Mouse (Mus musculus) hindbrain, embryonic 11.5 days (tissue): ENCODE data around the gene Ptprd. TPM values are rescaled to one million over a fixed set of nuclear protein-coding genes. Genes with fewer than 3 reads are reported as not detected.

Source experiments
- ATAC-seq: fragments of 200-750 bp; cut with Nextera tagmentation; 2 replicates; pipeline ENCODE4 v1.8.0; 2017; ENCODE audit warnings: mild to moderate bottlenecking, moderate TSS enrichment, moderate library complexity; ENCODE audit not compliant: low FRiP score
- DNase-seq: peaks from one replicate; pipeline ENCODE4 v3.0.0-alpha.2; 2015; ENCODE audit warnings: low spot score
- H3K27ac ChIP-seq: fragments of 300-500 bp; sonication (generic); 2 replicates; pipeline ENCODE4 v1.5.1; 2014; ENCODE audit warnings: mild to moderate bottlenecking, low read depth, low read length
- H3K27me3 ChIP-seq: fragments of 300-500 bp; sonication (generic); 2 replicates; pipeline ENCODE4 v1.6.1; 2014; ENCODE audit warnings: mild to moderate bottlenecking, low read length, moderate library complexity, mixed read lengths; ENCODE audit not compliant: control insufficient read depth, insufficient read depth
- H3K36me3 ChIP-seq: fragments of 300-500 bp; sonication (generic); 2 replicates; pipeline ENCODE4 v1.6.1; 2014; ENCODE audit warnings: mild to moderate bottlenecking, low read length, moderate library complexity, mixed read lengths; ENCODE audit not compliant: control insufficient read depth, insufficient read depth
- H3K4me1 ChIP-seq: fragments of 300-500 bp; sonication (generic); replicated peaks from 2 replicates; pipeline ENCODE4 v1.6.1; 2014; ENCODE audit warnings: low read length, mixed read lengths; ENCODE audit not compliant: control insufficient read depth, insufficient read depth
- H3K4me2 ChIP-seq: fragments of 300-500 bp; sonication (generic); replicated peaks from 2 replicates; pipeline ENCODE4 v1.6.1; 2014; ENCODE audit warnings: mild to moderate bottlenecking, low read depth, low read length
- H3K4me3 ChIP-seq: fragments of 300-500 bp; sonication (generic); 2 replicates; pipeline ENCODE4 v1.5.1; 2014; ENCODE audit warnings: low read depth, low read length
- H3K9ac ChIP-seq: fragments of 300-500 bp; sonication (generic); 2 replicates; pipeline ENCODE4 v1.6.1; 2014; ENCODE audit warnings: low read depth, low read length
- H3K9me3 ChIP-seq: fragments of 300-500 bp; sonication (generic); 2 replicates; pipeline ENCODE4 v1.6.1; 2016; ENCODE audit warnings: low read length; ENCODE audit not compliant: control insufficient read depth
- WGBS: fragments of 180-500 bp; shearing (Covaris S2); extraction: QIAGEN DNeasy Blood & Tissue Kit; methylation state at CpG from one replicate; pipeline ENCODE4 v1.1.7; 2014; 5-methylcytosine and 5-hydroxymethylcytosine counted together
- polyA plus RNA-seq: library from polyadenylated mRNA; unstranded; fragments of >200 nt; fragmentation: Nextera tagmentation; extraction: Ambion mirVana; gene quantifications from 2 replicates; pipeline ENCODE4 v1.2.1, GENCODE M21; 2014

Ptprd gene
- polyA plus RNA-seq, 1 experiment from 2014 or later = 31.7 TPM

GRCm38 (mm10) chr4:77238144-77238543, 973.6 kb downstream of the Ptprd start:
- Histone ChIP-seq H3K4me3 (no peak overlapping the region), H3K36me3 (no peaks in the 10 kb centered on the region), H3K27me3 (no peaks in the 10 kb centered on the region), H3K4me1 (no peaks in the 10 kb centered on the region), H3K9ac (no peak overlapping the region), H3K4me2 (no peak overlapping the region), H3K9me3 (no peaks in the 10 kb centered on the region), H3K27ac (no peak overlapping the region)
- 58% methylated on average over 1 of the region's 1 CpGs for WGBS
- DNase-seq (no peak), ATAC-seq (no peak)

GRCm38 (mm10) chr4:77233243-77233642, 978.5 kb downstream of the Ptprd start:
- Histone ChIP-seq H3K4me3 (no peak overlapping the region), H3K36me3 (no peaks in the 10 kb centered on the region), H3K4me2 (no peak overlapping the region), H3K4me1 (no peaks in the 10 kb centered on the region), H3K9me3 (no peaks in the 10 kb centered on the region), H3K9ac (no peak overlapping the region), H3K27ac (no peak overlapping the region), H3K27me3 (no peaks in the 10 kb centered on the region)
- WGBS = 67% methylated on average over 2 of the region's 2 CpGs
- DNase-seq (no peak), ATAC-seq (no peak)

- WGBS = 89% methylated on average over 8 of the region's 8 CpGs
- Histone ChIP-seq H3K4me3 (no peak overlapping the region), H3K9me3 (no peaks in the 10 kb centered on the region), H3K27ac (no peak overlapping the region), H3K36me3 (no peaks in the 10 kb centered on the region), H3K4me2 (no peak overlapping the region), H3K9ac (no peak overlapping the region), H3K27me3 (no peaks in the 10 kb centered on the region), H3K4me1 (no peaks in the 10 kb centered on the region)
- DNase-seq (no peak), ATAC-seq (no peak)
Observed at GRCm38 (mm10) chr4:77168866-77169265, 1042.9 kb downstream of the Ptprd start.

GRCm38 (mm10) chr4:77157601-77158000, 1054.2 kb downstream of the Ptprd start:
- Histone ChIP-seq H3K4me2 (no peak overlapping the region), H3K4me3 (no peak overlapping the region), H3K36me3 (no peaks in the 10 kb centered on the region), H3K4me1 (no peaks in the 10 kb centered on the region), H3K27me3 (no peaks in the 10 kb centered on the region), H3K27ac (no peak overlapping the region), H3K9me3 (no peaks in the 10 kb centered on the region), H3K9ac (no peak overlapping the region)
- no peak for ATAC-seq
- WGBS = 90% methylated on average over 3 of the region's 3 CpGs
- no peak for DNase-seq

- ATAC-seq = no peak
- 86% methylated on average over 2 of the region's 2 CpGs for WGBS
- no peaks in the 10 kb centered on the region for H3K4me1 ChIP-seq
Observed at GRCm38 (mm10) chr4:77155561-77155960, 1056.2 kb downstream of the Ptprd start.

GRCm38 (mm10) chr4:77155037-77155436, 1056.7 kb downstream of the Ptprd start:
- WGBS = 95% methylated on average over 1 of the region's 1 CpGs

More at GRCm38 (mm10) chr4:77155561-77155960, 1056.2 kb downstream of the Ptprd start:
- H3K4me3 ChIP-seq = no peak overlapping the region
- H3K27me3 ChIP-seq = no peaks in the 10 kb centered on the region
- no peaks in the 10 kb centered on the region for H3K9me3 ChIP-seq
- no peak overlapping the region for H3K27ac ChIP-seq
- DNase-seq = no peak
- no peak overlapping the region for H3K9ac ChIP-seq
- no peaks in the 10 kb centered on the region for H3K36me3 ChIP-seq
- H3K4me2 ChIP-seq = no peak overlapping the region

GRCm38 (mm10) chr4:77124852-77125251, 1086.9 kb downstream of the Ptprd start:
- ATAC-seq (no peak), DNase-seq (no peak)
- WGBS = 91% methylated on average over 2 of the region's 2 CpGs
- H3K36me3 ChIP-seq = no peaks in the 10 kb centered on the region
- no peak overlapping the region for H3K27ac ChIP-seq
- H3K4me3 ChIP-seq = no peak overlapping the region
- H3K4me1 ChIP-seq = no peaks in the 10 kb centered on the region
- H3K4me2 ChIP-seq = no peak overlapping the region
- no peaks in the 10 kb centered on the region for H3K9me3 ChIP-seq
- no peaks in the 10 kb centered on the region for H3K27me3 ChIP-seq
- H3K9ac ChIP-seq = no peak overlapping the region

More at GRCm38 (mm10) chr4:77155037-77155436, 1056.7 kb downstream of the Ptprd start:
- Histone ChIP-seq H3K9ac (no peak overlapping the region), H3K4me3 (no peak overlapping the region), H3K4me2 (no peak overlapping the region), H3K4me1 (no peaks in the 10 kb centered on the region), H3K9me3 (no peaks in the 10 kb centered on the region), H3K36me3 (no peaks in the 10 kb centered on the region), H3K27me3 (no peaks in the 10 kb centered on the region), H3K27ac (no peak overlapping the region)
- ATAC-seq = no peak
- no peak for DNase-seq

- Histone ChIP-seq H3K36me3 (no peaks in the 10 kb centered on the region), H3K9ac (no peak overlapping the region), H3K27me3 (no peaks in the 10 kb centered on the region), H3K4me3 (no peak overlapping the region), H3K9me3 (no peaks in the 10 kb centered on the region), H3K4me1 (no peaks in the 10 kb centered on the region), H3K27ac (no peak overlapping the region), H3K4me2 (no peak overlapping the region)
- 77% methylated on average over 1 of the region's 1 CpGs for WGBS
- DNase-seq = no peak
- ATAC-seq = no peak
Observed at GRCm38 (mm10) chr4:77110894-77111293, 1100.9 kb downstream of the Ptprd start.

GRCm38 (mm10) chr4:77107291-77107690, 1104.5 kb downstream of the Ptprd start:
- no peak overlapping the region for H3K9ac ChIP-seq
- H3K4me1 ChIP-seq = no peaks in the 10 kb centered on the region
- no peaks in the 10 kb centered on the region for H3K36me3 ChIP-seq
- no peaks in the 10 kb centered on the region for H3K9me3 ChIP-seq
- no peak for DNase-seq
- H3K27me3 ChIP-seq = no peaks in the 10 kb centered on the region
- H3K27ac ChIP-seq = no peak overlapping the region
- ATAC-seq = no peak
- no peak overlapping the region for H3K4me2 ChIP-seq
- H3K4me3 ChIP-seq = no peak overlapping the region
- WGBS = 86% methylated on average over 2 of the region's 2 CpGs
